Mouse (Mus musculus) embryonic stem cell, embryonic (primary cell): ENCODE results near the gene Gm29049.
"Not testable (repeated sequence)": the region's sequence is repeated elsewhere in the genome, so short reads cannot be mapped to it uniquely, and the experiment has no call there.

Source experiments
- CTCF ChIA-PET, 4 experiments: fragments of 300-600 bp in 2 of 4; fragments of 350-600 bp in 2 of 4; sonication (Branson Sonifier 250); formaldehyde crosslinking; loops; one replicate each; lab custom pipeline; 2022; ENCODE audit warnings: inconsistent platforms in 2 of 4; lab: Charles Lee
- POLR2A ChIA-PET, 4 experiments: fragments of 300-600 bp in 2 of 4; fragments of 350-600 bp in 2 of 4; sonication (Branson Sonifier 250); formaldehyde crosslinking; loops; one replicate each; lab custom pipeline; 2022; ENCODE audit warnings: antibody characterized with exemption in 4 of 4, inconsistent platforms in 1 of 4; lab: Charles Lee

Gene Gm29049

GRCm38 (mm10) chrY:7997068-7997467 is at the start of gene Gm29049:
Gene Gm29049 (minus strand): TSS chrY:7997168.
- POLR2A ChIA-PET, CTCF ChIA-PET: not testable (repeated sequence)
